Mouse (Mus musculus) urinary bladder, postnatal 36 days (tissue): ENCODE results near the gene Cops7a.

Experiments used
- DNase-seq, 2 experiments: peaks; one replicate each; pipeline ENCODE4 v3.0.0; 2022; ENCODE audit warnings: low spot score in 2 of 2, mixed read lengths in 1 of 2

Cops7a gene

DNA sequence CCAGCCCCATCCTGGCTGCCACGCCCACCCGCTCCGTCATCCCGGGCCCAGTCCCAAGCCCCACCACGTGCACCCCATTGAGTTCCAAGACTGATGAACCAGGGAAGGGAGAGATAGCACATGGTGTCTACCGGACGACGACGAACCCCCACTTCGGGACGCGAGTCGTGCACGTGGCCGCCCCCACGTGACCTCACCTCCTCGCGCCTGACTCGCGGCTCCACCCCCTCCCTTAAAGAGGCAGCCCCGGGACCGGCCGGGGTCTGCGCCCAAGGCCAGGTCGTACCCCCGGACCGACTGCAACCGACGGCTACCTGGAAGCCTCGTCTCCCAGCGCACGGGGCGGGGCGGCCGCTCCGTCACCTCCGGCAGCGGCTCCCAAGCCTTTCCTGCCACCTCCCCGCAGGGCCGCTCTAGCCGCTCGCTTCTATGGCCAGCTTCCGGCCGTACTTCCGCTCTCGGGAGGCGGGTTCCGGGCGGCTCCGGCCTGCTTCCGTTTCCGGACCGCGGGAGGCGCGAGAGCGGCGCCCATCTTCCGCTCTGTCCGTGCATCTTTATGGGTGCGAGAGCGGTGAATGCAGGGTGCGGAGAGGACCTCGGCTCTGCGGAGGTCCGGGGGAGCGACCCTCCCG lies at the start of gene Cops7a:
Gene Cops7a, minus strand, starts transcription at position 451 of the 632 bp plus-strand sequence.
- peak; percentile 94 to 96 for DNase-seq

GRCm38 (mm10) chr6:125009181-125010073 lies 44.1 kb upstream of the Cops7a start:
- peak; percentile 46 to 81 for DNase-seq

GRCm38 (mm10) chr6:125009129-125009180 lies 43.6 kb upstream of the Cops7a start, which contains the start of gene Zfp384:
Gene Zfp384, plus strand, starts transcription at chr6:125009145.
- no peak for DNase-seq

DNA sequence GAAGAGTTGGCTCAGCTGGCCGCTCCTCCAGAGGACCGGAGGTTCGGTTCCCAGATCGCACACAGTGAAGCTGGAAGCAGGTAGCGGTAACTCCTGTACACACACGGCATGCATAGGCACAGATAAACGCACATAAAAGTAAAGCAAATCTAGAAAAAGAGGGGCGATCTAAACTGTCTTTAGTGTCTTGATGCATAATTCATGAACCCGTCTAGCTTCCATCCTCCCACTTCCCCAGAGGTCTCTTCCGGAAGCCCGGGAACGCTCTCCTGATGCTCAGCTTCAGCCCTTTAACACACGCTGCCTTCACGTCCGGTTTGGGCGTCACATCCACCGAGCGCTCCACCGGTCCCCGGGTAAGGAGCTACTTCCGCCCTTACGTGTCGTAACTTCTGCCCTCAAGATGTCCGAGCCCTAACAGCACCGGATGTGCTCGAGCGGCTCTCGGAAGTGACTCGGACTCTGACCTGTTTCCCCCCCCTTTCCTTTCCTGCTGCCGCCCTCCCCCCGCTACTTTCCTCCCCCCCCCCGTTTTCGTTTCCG lies 43.3 kb upstream of the Cops7a start:
- DNase-seq = peak; percentile 96 to 98

DNA sequence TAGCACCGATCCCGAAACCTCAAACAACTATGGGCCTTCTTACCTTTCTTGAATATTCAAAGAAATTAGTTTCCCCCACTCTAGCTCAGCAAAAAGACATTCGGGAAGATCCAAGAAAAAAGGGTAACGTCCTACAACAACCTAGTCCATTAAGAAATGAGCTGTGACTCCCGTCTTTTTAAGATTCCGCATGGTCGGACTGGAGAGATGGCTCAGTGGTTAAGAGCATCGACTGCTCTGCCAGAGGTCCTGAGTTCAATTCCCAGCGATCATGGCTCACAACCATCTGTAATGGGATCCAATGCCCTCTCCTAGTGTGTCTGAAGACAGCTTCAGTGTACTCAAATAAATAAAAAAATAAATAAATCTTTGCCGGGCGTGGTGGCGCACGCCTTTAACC lies 42.7 kb upstream of the Cops7a start:
- no peak for DNase-seq

GRCm38 (mm10) chr6:125005086-125005485 lies 39.7 kb upstream of the Cops7a start:
- DNase-seq = no peak

DNA sequence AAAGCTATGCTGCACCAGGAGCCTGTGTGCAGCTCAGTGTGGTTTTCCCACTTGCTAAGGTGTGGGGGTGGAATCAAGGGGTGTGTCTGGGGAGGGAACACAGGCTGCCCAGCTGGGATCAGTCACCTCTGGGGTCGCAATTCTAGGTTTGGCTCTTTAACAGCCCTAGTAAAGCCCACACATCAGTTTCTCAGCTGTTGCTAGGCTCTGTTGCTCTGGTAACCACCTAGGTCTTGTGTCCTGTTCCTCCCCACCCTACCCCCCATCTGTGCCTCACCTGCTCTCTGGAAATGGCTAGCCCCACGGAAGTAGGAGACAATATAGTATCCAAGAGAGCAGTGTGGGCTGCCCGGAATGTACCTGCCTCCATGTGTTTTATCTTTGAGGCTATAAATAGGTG lies 38.4 kb upstream of the Cops7a start:
- no peak for DNase-seq

- no peak for DNase-seq
Measured at GRCm38 (mm10) chr6:124999546-124999945, 34.2 kb upstream of the Cops7a start.

- no peak for DNase-seq
Measured at GRCm38 (mm10) chr6:124999091-124999490, 33.8 kb upstream of the Cops7a start.

- DNase-seq = no peak
Measured at GRCm38 (mm10) chr6:124998066-124998465, 32.7 kb upstream of the Cops7a start.

DNA sequence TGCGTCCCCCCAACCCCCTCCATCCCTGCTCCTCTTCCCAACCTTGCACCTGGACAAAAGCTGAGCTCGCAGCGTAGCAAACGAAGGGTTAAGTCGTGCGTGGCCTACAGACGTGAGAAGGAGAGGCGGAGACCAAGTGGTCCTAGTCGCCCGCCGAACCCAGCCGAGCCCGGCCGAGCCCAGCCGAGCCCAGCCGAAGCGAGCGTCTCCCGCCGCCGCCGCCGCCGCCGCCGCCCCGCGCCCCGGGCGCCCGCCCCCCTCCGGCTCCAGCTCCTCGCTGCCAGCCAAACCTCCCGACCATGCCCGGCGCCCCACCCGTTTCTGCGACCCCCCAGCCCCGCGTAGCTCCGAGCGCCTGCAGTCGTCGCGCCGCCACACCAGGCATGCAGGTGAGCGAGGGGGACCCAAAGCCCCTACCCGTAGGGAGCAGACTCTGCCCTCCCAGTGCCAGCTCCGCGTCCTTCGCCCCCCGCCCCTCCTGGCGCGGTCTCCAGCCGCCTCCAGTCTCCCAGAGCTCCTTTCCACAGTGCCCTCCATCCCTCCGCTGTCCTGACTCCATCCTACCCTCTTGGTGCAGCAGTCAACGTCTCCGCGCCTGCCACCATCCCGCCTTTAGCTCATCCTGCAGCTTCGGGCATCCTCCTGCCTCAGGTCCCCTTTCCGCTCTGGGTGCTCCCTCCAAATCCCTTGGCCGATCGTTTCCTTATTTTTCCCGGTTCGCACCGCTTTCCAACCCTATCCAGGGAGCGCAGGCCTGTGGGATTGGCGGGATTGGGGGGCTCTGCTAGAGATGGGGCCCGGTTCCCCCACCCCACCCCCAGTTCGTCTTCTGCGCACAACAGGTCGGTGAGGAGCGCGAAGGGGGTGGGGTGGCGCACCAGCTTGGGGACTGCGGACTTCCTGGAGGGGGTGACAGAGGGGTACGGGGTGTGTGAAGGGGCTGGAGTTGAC lies 31.5 kb upstream of the Cops7a start, which contains the start of gene Pianp:
Gene Pianp, plus strand, starts transcription at position 144 of the 951 bp plus-strand sequence.
- peak; percentile 67 to 74 for DNase-seq

DNA sequence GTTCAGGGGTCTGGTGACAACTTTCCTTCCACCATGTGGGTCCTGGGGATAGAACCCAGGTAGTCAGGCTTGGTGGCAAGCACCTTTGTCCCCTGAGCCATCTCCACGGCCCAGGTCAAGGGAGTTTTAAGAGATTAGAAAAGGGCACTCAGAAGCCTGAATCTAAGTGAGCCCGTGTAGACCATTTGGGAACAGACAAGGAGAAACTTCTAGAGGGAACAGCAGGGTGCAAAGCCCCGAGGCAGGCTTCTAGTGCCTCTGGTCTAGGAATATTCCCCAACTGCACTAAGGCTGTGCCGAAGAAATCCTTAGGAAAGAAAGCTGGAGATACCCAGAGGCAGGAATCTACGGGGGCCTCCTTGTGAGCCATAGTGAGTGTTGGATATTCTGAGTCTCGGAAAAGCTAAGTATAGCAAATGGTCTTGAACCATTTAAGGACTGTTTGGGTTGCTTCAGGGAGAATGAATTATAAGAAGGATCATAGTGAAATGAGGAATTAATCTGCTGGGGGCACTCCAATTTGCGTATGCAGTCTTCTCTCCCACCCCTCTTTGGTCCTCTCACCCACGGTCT lies 30.6 kb upstream of the Cops7a start:
- no peak for DNase-seq

- DNase-seq = no peak
Measured at GRCm38 (mm10) chr6:124995246-124995645, 29.9 kb upstream of the Cops7a start.

GRCm38 (mm10) chr6:124993876-124994275 lies 28.5 kb upstream of the Cops7a start:
- DNase-seq = no peak

GRCm38 (mm10) chr6:124993365-124993764 lies 28.0 kb upstream of the Cops7a start:
- DNase-seq = peak in 1 of 2 experiments; percentile 33

GRCm38 (mm10) chr6:124992241-124992640 lies 26.9 kb upstream of the Cops7a start:
- no peak for DNase-seq

GRCm38 (mm10) chr6:124967766-124968165 lies 2.4 kb upstream of the Cops7a start:
- DNase-seq = peak in 1 of 2 experiments; percentile 36

GRCm38 (mm10) chr6:124966466-124967118 lies 1.3 kb upstream of the Cops7a start:
- DNase-seq = no peak

DNA sequence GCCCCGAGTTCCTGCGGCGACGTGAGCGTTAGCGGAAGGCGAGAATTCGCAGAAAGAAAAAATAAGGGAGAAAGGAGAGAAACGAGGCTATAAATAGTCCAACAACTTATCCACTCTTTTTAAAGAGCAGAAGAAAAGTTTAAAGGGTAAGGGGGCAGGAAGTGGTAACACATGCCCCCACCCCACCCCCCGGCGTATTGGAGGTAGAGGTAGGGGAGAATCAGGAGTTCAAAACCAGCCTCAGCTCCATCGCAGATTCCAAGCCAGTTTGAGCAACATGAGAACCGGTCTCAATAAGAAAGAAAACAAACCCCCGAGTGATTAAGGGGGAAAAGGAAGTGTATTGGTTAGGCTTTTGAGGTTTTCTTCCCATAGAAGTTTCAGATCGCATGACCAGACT lies 409 bp upstream of the Cops7a start:
- DNase-seq = no peak

GRCm38 (mm10) chr6:124964638-124965037 lies 700 bp downstream of the Cops7a start:
- no peak for DNase-seq

DNA sequence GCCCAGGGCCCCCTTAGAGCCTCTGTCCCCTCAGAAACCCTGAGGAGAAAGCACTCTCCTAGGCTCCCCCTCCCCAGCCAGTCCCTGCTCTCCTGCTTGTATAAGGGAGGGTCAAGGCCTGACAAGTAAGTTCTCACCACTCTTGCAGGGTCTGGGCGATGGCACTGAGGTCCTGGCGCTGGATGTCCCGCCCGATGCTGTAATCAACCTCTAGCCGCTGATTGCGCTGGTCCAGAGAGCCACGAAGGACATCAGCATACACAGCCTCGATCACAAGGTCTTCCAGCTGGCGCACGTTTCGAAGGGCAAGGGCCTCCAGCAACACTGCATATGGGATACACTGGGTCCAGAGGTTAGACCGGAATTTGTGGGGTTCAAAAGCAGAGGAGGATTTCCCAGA lies 4.3 kb downstream of the Cops7a start:
- DNase-seq = no peak
